Mouse (Mus musculus) splenic B cell, adult 2 months (primary cell): ENCODE measurements around the gene Dcps.

ENCODE experiments used
- DNase-seq: peaks from one replicate; pipeline ENCODE4 v3.0.0-alpha.2; 2011; ENCODE audit warnings: low read depth, low spot score
- H3K27me3 ChIP-seq: 2 replicates; pipeline ENCODE4 v1.6.1; 2012; ENCODE audit warnings: mild to moderate bottlenecking, low read length, moderate library complexity, mixed read lengths; ENCODE audit not compliant: control insufficient read depth, poor library complexity, insufficient read depth, severe bottlenecking
- H3K36me3 ChIP-seq: 2 replicates; pipeline ENCODE4 v1.6.1; 2012; ENCODE audit warnings: mild to moderate bottlenecking, low read length, moderate library complexity, mixed read lengths; ENCODE audit not compliant: control insufficient read depth, poor library complexity, insufficient read depth, severe bottlenecking

The Dcps gene

DNA sequence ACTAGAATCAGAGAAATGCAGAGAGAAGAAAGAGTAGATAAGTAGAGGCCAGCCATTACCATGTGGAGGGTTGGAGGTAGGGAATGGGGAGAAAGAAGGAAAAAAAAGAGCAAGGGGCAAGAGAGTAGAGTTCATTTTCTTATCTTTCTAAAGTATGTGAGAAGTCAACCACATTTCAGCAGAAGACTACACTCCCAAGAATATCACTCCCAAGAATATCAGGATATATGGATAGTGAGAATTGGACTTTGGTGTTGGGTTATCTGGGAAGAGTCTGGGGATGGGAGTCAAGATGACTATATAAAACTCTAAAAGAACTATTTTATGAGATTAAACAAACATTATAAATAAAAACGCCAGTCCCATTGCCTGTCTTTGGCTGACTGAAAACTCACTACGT is 83.0 kb downstream of the Dcps start:
- H3K27me3 ChIP-seq, result no peaks in the 10 kb centered on the region
- DNase-seq, result no peak

More for the DNA sequence above, 83.0 kb downstream of the Dcps start:
- no peaks in the 10 kb centered on the region for H3K36me3 ChIP-seq
